Mouse (Mus musculus) heart, embryonic 13.5 days (tissue): ENCODE measurements at regions not wholly inside any gene's neighbourhood (a gene's known extent, or its start where the extent isn't known, plus 50 kb on each side); places are given as distances from the start of the nearest gene placed in this dataset.

Source experiments
- ATAC-seq: fragments of 200-750 bp; cut with Nextera tagmentation; 2 replicates; pipeline ENCODE4 v1.8.0; 2017; ENCODE audit warnings: moderate TSS enrichment; ENCODE audit not compliant: insufficient number of reproducible peaks, low FRiP score, low TSS enrichment; ENCODE audit errors: extremely low read depth
- H3K27ac ChIP-seq: fragments of 300-500 bp; sonication (generic); replicated peaks from 2 replicates; pipeline ENCODE4 v1.5.1; 2015; ENCODE audit warnings: moderate library complexity, mild to moderate bottlenecking, inconsistent platforms
- H3K27me3 ChIP-seq: fragments of 300-500 bp; sonication (generic); replicated peaks from 2 replicates; pipeline ENCODE4 v1.6.1; 2015; ENCODE audit warnings: mild to moderate bottlenecking, inconsistent platforms
- H3K36me3 ChIP-seq: fragments of 300-500 bp; sonication (generic); 2 replicates; pipeline ENCODE4 v1.6.1; 2015; ENCODE audit warnings: mild to moderate bottlenecking, inconsistent platforms
- H3K4me1 ChIP-seq: fragments of 300-500 bp; sonication (generic); 2 replicates; pipeline ENCODE4 v1.6.1; 2015; ENCODE audit warnings: inconsistent platforms
- H3K4me2 ChIP-seq: fragments of 300-500 bp; sonication (generic); 2 replicates; pipeline ENCODE4 v1.6.1; 2015; ENCODE audit warnings: inconsistent platforms, mild to moderate bottlenecking, moderate library complexity
- H3K4me3 ChIP-seq: fragments of 300-500 bp; sonication (generic); 2 replicates; pipeline ENCODE4 v1.5.1; 2015; ENCODE audit warnings: moderate library complexity, mild to moderate bottlenecking, inconsistent platforms
- H3K9ac ChIP-seq: fragments of 300-500 bp; sonication (generic); 2 replicates; pipeline ENCODE4 v1.6.1; 2015; ENCODE audit warnings: inconsistent platforms, mild to moderate bottlenecking, moderate library complexity
- H3K9me3 ChIP-seq: fragments of 300-500 bp; sonication (generic); 2 replicates; pipeline ENCODE4 v1.6.1; 2016; ENCODE audit warnings: inconsistent platforms
- WGBS: fragments of 180-500 bp; shearing (Covaris S2); methylation state at CpG from one replicate; pipeline ENCODE4 v1.1.7; 2015; ENCODE audit warnings: mixed read lengths; 5-methylcytosine and 5-hydroxymethylcytosine counted together

DNA sequence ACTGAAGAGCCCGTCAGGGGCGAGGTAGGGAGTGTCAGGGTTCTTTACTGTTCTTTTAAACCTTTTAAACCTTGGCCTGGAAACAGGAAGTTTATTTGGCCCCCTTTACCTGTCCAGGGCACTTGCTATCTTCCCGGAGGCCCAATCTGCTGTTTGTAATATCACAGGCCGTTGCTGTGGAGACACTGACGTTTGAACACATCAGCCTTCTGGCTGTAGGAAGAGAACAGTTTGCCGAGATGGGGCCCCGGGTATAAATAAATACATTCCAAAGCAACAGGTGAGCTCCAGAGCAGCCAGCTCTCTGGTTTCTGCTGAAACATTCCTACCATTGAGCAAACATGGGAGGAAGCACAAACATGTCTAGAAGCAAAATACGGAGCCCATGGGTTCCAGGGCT lies 90.2 kb upstream of the Parp11 start:
- ATAC-seq, result no peak
- WGBS, result 60% methylated on average over 8 of the region's 8 CpGs

DNA sequence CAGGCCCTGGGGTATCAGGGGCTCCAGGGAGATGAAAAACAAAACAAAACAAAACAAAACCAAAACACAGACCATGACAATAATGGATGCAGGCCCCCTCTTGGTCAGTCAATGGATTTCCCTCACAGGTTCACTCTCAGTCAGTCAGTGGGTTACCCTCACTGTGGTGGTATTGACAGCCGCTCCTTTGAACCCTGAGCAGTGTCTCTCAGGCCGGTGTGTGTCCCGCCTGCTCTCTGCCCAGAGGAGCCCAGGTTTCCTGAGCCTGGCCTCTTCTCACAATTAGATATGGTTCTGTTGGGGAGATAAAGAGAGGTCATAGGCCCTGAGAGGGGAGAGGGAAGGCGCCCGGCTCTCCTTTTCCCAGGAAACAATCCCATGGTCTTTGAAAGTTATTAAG lies 87.8 kb upstream of the Parp11 start:
- H3K9ac ChIP-seq, result no peak overlapping the region
- no peak for ATAC-seq
- H3K27ac ChIP-seq, result no peak overlapping the region

More for the DNA sequence above, 90.2 kb upstream of the Parp11 start:
- Histone ChIP-seq H3K4me3 (no peak overlapping the region), H3K4me1 (peaks cover 10% of the 10 kb centered on the region), H3K9ac (no peak overlapping the region; the same call in 1 of the 2 replicates), H3K27ac (no peak overlapping the region), H3K4me2 (no peak overlapping the region), H3K9me3 (no peaks in the 10 kb centered on the region; the same call in 1 of the 2 replicates), H3K27me3 (peaks cover 10% of the 10 kb centered on the region; the same call in 1 of the 2 replicates), H3K36me3 (no peaks in the 10 kb centered on the region)

DNA sequence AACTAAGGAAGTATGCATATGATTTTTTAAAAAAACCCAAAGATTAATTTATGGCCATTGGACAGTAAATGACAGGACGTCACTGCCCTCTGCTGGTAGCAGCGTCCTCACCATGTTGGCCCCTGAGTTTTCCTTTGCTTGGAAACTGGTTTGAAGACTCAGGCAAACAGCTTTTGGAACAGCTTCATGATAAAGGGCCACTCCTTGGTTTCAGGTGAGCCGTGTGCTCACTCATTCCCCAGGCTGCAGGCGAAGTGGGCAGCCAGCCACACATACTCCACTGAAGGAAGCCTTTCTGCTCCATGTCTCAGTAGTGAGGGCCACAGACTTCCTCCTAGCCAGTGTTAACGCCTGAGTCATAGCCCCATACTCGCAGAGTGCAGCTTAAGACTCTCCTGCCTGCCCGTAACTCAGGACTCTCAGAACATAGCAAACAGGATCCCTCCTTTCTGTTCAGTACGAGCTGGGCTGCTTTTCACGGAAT lies 87.2 kb upstream of the Parp11 start:
- no peak overlapping the region for H3K27ac ChIP-seq

More for the DNA sequence above, 87.8 kb upstream of the Parp11 start:
- Histone ChIP-seq H3K4me1 (peaks cover 20% of the 10 kb centered on the region), H3K36me3 (no peaks in the 10 kb centered on the region), H3K4me2 (no peak overlapping the region), H3K9me3 (no peaks in the 10 kb centered on the region; the same call in 1 of the 2 replicates), H3K27me3 (peaks cover 17% of the 10 kb centered on the region), H3K4me3 (no peak overlapping the region)
- 19% methylated on average over 5 of the region's 5 CpGs for WGBS

DNA sequence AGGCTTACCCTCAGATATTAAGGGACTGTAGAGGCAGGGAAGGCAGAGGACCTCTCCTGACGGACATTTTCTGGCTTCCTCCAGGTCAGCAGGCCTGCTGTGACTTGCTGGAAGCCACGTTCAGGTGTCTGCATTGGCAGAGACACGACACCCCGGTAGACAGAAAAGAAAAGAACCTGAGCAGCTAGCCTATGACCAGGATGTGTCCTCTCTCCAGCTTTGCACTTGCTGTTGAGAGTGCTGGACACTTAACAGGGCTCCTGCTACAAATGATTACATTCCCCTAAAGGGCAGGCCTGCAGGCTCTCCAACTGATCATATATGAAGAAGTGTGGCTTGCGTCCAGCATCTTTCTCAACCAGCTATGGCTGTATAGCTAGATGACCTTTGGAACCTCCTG lies 84.5 kb upstream of the Parp11 start:
- no peak for ATAC-seq
- H3K36me3 ChIP-seq, result no peaks in the 10 kb centered on the region
- peaks cover 17% of the 10 kb centered on the region for H3K27me3 ChIP-seq
- WGBS, result 73% methylated on average over 5 of the region's 5 CpGs
- H3K4me3 ChIP-seq, result no peak overlapping the region
- no peaks in the 10 kb centered on the region for H3K9me3 ChIP-seq
- H3K27ac ChIP-seq, result no peak overlapping the region
- peaks cover 38% of the 10 kb centered on the region for H3K4me1 ChIP-seq
- H3K4me2 ChIP-seq, result no peak overlapping the region
- no peak overlapping the region for H3K9ac ChIP-seq

More for the DNA sequence above, 87.2 kb upstream of the Parp11 start:
- Histone ChIP-seq H3K27me3 (peaks cover 17% of the 10 kb centered on the region), H3K36me3 (no peaks in the 10 kb centered on the region), H3K9ac (no peak overlapping the region), H3K4me1 (peaks cover 25% of the 10 kb centered on the region), H3K4me2 (no peak overlapping the region), H3K9me3 (no peaks in the 10 kb centered on the region), H3K4me3 (no peak overlapping the region)
- ATAC-seq, result no peak
- WGBS, result 31% methylated on average over 9 of the region's 9 CpGs

DNA sequence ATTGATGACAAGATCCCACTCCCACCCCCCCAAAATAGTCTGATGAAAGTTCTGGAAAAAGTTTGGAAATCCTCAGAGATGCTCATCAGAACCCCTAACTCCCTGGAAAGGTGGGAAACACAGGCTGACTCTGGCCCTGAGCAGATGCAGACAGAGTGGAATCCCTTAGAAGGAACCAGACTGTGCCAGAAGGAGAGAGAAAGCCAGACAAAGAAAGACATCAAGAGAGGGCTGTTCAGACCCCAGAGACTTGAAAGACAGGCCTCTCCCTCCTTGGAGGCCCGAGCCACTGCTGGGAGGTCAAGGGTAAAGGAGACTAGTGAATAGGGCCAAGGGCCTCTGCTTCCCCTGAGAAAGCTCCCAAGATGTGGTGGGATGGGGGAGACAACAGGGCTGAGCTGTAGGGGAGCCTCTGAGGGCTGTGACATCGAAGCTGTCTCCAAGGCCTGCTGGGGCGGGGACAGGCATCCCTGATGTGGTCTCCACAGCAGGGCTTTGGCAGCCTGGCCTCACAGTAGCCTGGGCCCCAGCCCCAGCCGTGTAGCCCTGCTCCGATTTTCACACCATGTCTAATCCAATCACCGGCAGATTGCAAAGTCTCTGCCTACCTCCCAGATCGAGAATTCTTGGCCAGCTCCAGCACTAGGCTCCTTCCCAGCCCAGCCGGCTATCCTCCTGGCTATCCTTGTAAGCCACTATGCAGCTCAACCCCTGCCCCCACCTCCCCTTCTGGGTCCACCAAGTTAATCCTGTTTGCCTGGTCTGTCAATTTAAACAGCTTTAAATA lies 83.5 kb upstream of the Parp11 start:
- no peak overlapping the region for H3K27ac ChIP-seq
- H3K9me3 ChIP-seq, result no peaks in the 10 kb centered on the region
- H3K4me2 ChIP-seq, result no peak overlapping the region
- no peaks in the 10 kb centered on the region for H3K36me3 ChIP-seq
- no peak overlapping the region for H3K4me3 ChIP-seq
- H3K9ac ChIP-seq, result peak overlapping the region; percentile 25; the same call in 1 of the 2 replicates
- 23% methylated on average over 8 of the region's 8 CpGs for WGBS
- peaks cover 38% of the 10 kb centered on the region for H3K4me1 ChIP-seq
- no peak for ATAC-seq
- peaks cover 17% of the 10 kb centered on the region for H3K27me3 ChIP-seq

DNA sequence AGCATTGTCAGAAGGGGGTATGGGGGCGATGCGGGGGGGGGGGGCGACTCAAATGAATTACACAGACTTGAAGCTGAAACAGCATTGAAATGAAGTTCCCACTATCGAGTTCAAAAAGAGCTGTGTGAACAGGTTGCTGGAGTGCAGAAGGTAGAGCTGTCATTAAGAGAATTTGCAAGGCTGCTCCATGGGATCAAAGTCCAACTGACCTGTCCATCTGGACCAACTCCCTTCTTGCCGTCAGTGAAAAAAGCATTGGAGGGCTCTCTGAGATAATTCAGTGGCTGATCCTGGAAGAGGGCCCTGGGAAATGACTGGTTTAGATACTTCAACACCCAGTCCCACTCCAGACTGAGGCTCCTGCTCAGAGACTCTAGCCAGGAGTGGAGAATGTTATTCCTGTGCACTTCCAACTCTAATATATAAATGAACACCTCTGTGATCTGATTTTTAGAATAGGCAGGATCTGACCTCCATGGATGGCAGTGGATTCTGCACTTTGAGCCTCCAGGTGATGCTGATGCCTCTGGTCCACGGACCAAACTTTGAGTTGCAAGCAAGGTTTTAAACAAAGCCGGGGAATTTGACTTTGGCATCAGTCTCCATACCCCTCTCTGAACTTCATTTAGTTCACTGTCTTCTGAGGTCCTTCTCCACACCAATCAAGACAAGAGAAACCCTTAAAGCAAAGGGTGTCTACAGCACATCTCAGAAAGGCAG lies 82.6 kb upstream of the Parp11 start:
- no peak for ATAC-seq
- Histone ChIP-seq H3K4me2 (no peak overlapping the region), H3K27me3 (peaks cover 17% of the 10 kb centered on the region), H3K4me1 (peaks cover 35% of the 10 kb centered on the region), H3K9me3 (no peaks in the 10 kb centered on the region), H3K9ac (no peak overlapping the region), H3K27ac (no peak overlapping the region), H3K4me3 (no peak overlapping the region), H3K36me3 (no peaks in the 10 kb centered on the region)
- WGBS, result 37% methylated on average over 7 of the region's 7 CpGs

DNA sequence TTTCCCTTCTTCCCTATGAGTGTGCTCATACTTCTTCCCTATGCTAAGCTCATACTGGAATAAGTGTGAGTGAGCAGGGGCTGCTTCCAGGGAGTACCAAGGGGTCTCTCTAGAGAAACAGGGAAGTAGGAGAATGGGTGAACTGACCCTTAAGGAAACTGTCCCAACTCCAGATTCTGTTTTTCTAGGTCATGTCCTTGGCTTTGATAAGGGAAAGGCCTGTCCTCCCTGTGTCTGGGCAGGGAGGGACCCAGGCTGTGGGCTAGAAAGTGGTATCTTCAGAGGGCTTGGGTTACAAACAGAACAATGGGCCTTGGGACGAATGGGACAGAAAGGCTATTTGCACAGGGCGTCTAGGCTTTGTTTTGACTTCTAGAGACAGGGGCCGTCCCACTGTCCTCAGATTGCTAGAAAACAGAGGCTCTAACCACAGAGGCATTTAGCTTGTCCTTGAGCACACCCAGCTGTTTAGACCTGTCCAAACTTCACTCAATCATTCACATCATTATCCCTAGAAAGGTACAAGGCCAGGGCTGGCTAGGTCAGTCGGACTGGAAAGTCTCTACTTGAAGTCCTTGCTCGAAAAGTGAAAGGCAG lies 82.0 kb upstream of the Parp11 start:
- H3K4me2 ChIP-seq, result no peak overlapping the region
- peaks cover 33% of the 10 kb centered on the region for H3K4me1 ChIP-seq
- no peak overlapping the region for H3K27ac ChIP-seq
- 42% methylated on average over 5 of the region's 5 CpGs for WGBS
- peaks cover 17% of the 10 kb centered on the region for H3K27me3 ChIP-seq
- no peak overlapping the region; the same call in none of the 2 replicates for H3K9ac ChIP-seq
- no peak for ATAC-seq
- H3K4me3 ChIP-seq, result no peak overlapping the region
- no peaks in the 10 kb centered on the region for H3K9me3 ChIP-seq
- H3K36me3 ChIP-seq, result no peaks in the 10 kb centered on the region

DNA sequence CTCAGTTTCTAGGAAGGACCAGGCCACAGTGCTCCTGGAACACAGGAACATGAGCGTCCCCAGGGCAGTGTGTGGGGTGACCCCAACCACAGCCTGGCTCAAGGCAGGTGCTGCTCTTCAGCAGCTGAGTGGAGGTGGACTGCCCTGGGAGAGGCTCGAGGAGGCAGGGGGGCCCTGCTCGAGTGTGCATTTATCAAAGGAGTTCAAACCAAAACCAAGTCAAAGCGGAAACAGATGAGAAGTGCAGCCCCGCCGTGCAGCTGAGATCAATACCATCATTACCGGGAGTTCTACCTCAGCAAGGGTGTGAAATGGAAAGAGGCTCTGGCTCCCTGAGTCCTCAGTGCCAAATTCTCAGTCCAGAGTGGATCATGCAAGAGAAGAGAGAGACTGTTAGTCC lies 81.4 kb upstream of the Parp11 start:
- Histone ChIP-seq H3K36me3 (no peaks in the 10 kb centered on the region), H3K9ac (no peak overlapping the region; the same call in 1 of the 2 replicates), H3K9me3 (no peaks in the 10 kb centered on the region), H3K4me3 (no peak overlapping the region), H3K4me2 (no peak overlapping the region), H3K27ac (no peak overlapping the region), H3K27me3 (peaks cover 17% of the 10 kb centered on the region), H3K4me1 (peaks cover 33% of the 10 kb centered on the region)
- no peak for ATAC-seq
- 47% methylated on average over 7 of the region's 7 CpGs for WGBS

DNA sequence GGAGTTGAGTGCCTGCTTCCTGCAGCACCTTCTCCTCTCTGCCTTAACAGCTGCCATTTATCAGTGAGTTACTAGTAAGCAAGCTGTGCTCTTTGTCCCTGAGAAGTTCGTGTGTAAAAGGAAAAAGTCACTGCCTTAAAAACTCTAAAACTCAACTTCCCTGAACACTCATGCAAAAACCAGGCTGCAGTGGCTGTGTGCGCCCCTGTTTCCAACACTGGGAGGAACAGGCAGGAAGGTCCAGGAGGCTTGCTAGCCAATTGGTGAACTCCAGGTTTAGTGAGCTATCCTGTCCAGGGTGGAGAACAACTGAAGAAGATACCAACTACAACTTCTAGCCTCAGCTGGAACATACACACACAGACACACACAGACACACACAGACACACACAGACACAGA lies 81.0 kb upstream of the Parp11 start:
- H3K4me2 ChIP-seq, result no peak overlapping the region
- peaks cover 13% of the 10 kb centered on the region for H3K27me3 ChIP-seq
- no peak overlapping the region for H3K9ac ChIP-seq
- no peaks in the 10 kb centered on the region for H3K36me3 ChIP-seq
- no peak overlapping the region for H3K27ac ChIP-seq
- H3K9me3 ChIP-seq, result no peaks in the 10 kb centered on the region
- ATAC-seq, result no peak
- H3K4me3 ChIP-seq, result no peak overlapping the region
- 63% methylated on average over 2 of the region's 2 CpGs for WGBS
- peaks cover 33% of the 10 kb centered on the region for H3K4me1 ChIP-seq

DNA sequence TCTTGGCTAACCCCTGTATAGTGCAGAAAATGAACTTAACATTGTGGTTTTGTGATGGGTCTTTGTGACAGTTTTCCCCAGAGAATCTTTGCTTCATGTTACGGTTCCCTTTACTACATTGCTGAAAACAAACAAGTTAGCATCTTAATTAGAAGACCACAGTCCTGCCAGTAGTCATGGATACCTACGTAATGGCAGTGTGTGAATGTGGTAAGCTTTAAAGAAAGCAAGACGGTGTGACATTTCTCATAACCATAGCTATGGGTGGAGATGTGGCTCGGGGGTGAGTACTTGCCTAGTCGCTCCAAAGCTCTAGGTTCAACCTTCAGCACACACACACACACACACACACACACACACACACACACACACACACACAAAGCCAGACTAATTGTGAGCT lies 73.6 kb upstream of the Parp11 start:
- Histone ChIP-seq H3K27ac (no peak overlapping the region), H3K4me3 (no peak overlapping the region), H3K36me3 (no peaks in the 10 kb centered on the region), H3K4me1 (peaks cover 43% of the 10 kb centered on the region), H3K9ac (no peak overlapping the region), H3K27me3 (no peaks in the 10 kb centered on the region), H3K9me3 (no peaks in the 10 kb centered on the region), H3K4me2 (no peak overlapping the region)
- 88% methylated on average over 5 of the region's 5 CpGs for WGBS
- no peak for ATAC-seq

DNA sequence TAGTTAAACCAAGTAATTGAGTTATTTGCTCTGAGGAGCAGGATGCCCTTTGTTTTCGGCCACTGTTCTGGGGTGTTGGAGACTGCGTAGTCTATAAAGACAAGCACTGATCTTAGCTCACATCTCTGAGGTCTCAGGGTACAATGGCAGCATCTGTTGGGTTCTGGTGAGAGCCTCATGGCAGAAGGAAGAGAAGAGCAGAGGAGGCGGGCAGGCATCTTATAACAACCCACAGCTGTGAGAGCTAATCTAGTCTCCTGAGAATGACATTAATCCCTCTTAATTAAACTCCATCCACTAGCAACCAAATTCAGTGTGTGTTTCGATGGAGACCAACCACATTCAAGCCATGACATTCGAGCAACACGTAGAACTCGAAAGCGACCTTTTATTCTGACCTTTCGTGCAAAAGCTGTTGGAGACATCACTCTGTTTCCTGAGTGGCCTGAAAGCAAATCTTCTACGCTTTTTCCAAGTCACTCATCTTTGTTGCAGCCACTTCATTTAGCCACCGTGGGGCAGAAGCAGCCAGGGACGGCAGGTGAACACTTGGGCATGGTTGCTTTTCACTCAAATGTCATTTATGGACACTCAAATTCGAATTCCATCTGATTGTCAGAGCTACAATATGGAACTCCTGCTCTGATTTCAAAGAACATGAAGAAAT lies 72.7 kb upstream of the Parp11 start:
- H3K36me3 ChIP-seq, result no peaks in the 10 kb centered on the region
- no peaks in the 10 kb centered on the region for H3K9me3 ChIP-seq
- no peak for ATAC-seq
- H3K9ac ChIP-seq, result no peak overlapping the region
- no peaks in the 10 kb centered on the region; the same call in 1 of the 2 replicates for H3K27me3 ChIP-seq
- H3K4me2 ChIP-seq, result no peak overlapping the region
- 74% methylated on average over 13 of the region's 13 CpGs for WGBS
- peaks cover 47% of the 10 kb centered on the region for H3K4me1 ChIP-seq
- H3K4me3 ChIP-seq, result no peak overlapping the region
- peak overlapping the region; percentile 58 for H3K27ac ChIP-seq
